Mouse (Mus musculus) T-helper 1 cell (primary cell): ENCODE measurements around the gene Depdc5.
"Not testable (repeated sequence)": the region's sequence is repeated elsewhere in the genome, so short reads cannot be mapped to it uniquely, and the experiment has no call there.

ENCODE experiments used
- in situ Hi-C: fragments of 300-600 bp; cut with MboI, MseI; formaldehyde crosslinking; loops from one replicate; pipeline ENCODE4 v1.15.1; 2025; ENCODE audit warnings: high pct_unique_total_duplicates

Gene Depdc5

DNA sequence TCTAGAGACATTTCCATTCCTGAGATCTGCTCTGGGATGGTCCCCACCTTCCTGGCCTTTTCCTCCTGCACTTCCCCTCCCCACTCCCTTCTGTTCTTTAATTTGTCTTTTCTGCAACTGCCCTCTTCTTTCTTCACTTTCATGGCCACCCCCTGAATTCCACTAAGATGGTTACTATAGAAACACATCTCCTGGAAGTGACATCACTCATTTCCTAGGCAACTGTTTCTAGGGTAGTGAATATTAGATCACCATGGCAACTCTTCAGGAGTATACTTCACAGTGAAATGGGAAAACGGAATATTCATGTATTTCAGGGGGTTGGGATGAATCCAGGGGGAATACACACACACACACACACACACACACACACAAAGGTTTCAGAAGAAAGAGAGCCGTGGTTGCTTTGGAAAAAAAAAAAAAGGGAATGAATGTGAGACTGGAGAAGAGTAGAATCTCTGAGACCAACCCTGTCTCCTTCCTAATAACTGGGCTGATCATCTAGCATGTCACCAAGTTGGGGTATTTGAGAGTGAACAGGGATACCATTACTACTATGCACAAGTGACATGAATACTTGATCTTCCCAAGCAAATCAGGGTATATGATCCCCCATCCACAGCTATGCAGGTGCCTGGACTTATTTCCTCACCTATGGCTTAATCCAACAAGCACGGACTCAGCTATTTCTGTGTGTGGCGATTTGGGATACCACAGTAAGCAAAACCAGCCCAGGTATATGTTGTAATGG, 167.1 kb downstream of the Depdc5 start:
- in situ Hi-C loops = no loop called here

DNA sequence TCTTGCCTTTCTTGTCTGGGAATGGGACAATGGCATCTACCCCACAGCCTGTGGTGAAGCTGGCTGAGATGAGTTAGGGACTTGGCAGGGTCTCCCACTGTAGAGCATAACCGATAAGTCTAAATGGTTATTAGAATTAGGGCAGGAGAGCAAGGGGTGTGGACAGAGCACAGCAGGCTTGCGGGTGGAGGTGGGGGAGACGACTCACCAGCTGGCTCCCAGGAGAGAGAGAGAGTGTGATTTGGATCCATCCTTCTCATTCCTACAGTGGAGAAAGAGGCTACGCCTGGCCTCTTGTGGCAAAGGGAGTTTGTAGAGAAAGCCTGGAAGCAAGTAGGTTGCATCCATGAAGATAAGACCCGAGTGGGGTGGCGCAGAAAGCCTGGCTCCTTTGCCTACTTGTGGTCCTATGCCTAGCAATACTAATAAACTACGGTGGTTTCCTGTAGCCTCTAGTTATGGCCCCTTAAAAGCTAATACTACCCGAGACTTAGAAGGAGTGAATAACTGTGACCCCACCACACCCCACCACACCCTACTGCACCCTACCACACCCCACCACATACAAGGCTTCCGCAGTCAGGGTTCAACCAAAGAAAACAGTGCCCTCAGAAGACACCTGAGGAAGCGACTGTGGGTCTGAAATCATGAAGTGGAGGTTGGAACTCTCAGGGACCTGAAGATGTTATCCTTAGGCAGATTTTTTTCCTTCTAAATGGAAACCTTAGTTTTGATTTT, 168.7 kb downstream of the Depdc5 start:
- in situ Hi-C loops = no loop called here

DNA sequence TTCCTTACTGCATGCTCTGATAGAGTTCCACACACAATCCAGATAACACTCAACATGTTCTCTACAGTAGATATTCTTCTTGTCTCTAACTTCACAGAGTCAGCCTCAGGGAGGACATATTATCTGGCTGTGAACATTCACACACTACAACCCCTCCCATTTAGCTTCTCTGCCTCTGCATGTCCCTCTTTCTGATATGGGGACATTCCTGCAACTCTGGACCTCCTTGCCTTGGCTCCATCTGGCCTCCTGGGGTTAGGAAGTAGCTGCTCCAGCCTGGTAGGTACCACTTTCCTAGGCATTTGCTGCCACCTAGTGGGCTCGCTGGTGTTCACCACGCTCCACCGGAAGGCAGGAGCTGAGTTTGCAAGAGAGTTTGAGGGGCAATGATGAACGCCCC, 169.6 kb downstream of the Depdc5 start:
- in situ Hi-C loops = no loop called here

DNA sequence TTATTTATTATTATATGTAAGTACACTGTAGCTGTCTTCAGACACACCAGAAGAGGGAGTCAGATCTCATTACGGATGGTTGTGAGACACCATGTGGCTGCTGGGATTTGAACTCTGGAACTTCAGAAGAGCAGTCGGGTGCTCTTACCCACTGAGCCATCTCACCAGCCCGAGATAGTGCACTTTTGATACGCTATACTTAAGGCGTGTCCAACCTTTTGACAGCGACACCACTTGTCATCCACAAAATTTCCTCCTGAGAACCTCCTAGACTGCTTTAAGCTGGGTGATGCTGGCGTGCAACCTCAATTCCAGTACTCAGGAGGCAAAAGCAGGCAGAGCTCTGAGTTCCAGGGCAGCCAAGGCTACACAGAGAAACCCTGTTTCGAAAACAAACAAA, 170.1 kb downstream of the Depdc5 start:
- in situ Hi-C loops = not testable (repeated sequence)

DNA sequence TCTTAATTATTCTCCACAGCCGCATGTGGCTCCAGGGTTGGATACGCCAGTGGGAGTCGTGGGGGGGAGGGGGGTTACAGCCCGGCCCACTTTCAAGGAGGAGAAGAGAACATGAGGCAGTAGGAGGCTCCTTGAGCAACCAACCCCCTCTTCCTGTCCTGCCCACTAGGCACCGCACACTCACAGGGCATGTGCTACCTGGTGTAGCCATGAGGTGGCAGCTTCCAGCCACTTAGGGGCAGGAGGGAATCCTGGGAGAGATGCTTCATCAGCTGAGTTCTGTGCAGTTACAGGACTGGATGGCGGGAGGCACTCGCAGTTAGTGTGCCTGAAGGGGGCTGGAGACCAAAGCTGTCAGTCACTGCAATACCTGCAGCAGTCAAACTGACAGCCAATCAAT, 170.6 kb downstream of the Depdc5 start:
- in situ Hi-C loops = no loop called here

DNA sequence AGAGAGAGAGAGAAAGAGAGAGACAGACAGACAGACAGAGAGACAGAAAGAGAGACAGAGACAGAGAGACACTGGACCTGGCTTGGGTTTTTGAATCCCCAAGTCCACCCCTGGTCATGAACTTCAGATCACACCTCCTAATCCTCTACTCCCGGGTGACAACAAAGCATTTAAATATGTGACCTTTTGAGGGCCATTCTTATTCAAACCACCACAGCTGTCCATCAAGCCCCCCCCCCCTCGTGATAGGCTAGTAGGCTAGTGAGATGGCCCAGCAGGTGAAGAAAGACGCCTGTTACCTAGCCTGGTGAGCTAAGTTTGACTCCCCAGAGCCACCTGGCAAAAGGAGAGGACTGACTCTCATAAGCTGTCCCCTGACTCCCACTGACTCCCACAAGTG, 171.4 kb downstream of the Depdc5 start:
- in situ Hi-C loops = no loop called here

DNA sequence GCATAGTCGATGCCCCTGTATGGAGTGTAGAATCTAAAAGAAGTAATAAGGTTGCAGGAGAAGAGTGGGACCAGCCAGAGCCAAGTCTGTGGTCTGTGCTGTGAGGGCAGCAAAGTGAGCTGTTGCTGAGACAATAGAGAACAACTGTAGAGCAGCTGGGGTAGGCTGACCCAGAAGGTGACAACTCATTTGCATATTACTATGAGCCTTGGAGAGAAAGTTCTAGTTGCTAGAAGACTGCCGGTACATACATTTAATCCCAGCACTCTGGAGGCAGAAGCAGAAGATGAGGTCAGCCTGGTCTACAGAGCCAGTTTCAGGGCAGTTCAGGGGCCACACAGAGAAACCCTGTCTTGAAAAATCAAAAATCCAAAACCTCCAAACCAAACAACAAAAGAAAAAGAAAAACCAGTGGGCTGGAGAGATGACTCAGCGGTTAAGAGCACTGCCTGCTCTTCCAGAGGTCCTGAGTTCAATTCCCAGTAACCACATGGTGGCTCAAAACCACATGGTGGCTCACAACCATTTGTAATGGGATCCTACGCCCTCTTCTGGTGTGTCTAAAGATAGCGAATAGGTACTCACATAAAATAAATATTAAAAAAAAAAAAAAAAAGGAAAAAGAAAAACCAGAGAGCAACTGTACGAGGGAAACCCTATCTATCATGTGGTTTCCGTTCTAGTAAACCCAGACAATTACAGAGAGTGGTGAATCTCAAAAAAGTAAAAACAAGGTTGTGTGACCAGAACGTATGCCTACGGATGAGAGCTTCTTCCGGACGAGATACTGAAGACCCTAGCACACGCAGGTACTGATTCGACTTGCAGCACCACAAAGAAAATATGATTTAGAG, 175.4 kb downstream of the Depdc5 start:
- in situ Hi-C loops = no loop called here

DNA sequence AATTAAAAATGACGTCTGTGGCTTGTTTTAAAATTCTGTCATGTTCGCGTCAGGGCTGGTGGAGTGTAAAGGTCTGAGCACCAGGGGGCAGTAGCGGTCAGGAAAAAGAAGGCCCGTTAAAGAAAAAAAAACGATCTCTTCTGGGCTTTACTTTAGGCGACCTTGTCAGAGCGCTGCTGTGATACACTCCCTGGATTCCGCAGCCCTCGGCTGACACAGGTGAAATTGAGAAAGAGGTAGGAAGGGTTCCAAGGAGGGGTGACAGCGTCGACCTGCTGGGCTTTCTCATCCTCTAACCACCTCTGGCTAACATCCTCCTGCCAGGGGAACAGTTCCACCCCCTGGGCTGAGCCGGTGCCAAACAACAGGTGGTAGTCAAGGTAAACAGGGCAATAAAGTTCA, 176.0 kb downstream of the Depdc5 start:
- in situ Hi-C loops = no loop called here

DNA sequence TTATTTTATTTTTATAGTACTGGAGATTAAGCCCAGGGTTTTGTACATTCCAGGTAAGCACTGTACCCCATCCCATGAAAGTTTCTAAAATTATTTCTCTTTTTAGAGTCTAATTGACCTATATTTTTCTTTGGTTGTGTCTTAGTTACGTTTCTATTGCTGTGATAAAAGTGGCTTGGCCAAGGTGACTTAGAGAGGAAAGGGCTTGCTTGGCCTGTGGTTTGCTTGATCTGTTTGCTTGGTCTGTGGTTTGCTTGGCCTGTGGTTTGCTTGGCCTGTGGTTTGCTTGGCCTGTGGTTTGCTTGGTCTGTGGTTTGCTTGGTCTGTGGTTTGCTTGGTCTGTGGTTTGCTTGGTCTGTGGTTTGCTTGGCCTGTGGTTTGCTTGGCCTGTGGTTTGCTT, 177.2 kb downstream of the Depdc5 start:
- in situ Hi-C loops = not testable (repeated sequence)

DNA sequence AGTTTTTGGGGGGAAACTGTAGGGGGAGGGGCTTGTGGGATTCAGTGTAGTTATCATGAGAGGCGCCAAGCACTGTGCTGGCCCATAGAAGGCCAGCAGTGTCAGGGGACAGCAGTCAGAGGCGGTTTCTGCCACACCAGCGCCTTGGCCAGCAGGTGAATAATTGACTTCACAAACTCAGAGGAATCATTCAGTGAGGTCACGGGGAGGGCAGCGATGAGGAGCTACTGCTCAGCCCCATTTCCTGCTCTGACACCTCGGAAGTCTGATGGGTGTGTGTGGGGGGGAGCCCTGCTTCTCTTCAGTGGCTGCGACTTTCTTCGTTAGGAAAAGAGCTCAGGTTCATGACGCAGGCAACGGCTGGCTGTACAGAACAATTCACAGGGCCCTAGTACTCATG, 179.9 kb downstream of the Depdc5 start:
- in situ Hi-C loops = no loop called here
